Mouse (Mus musculus) small intestine, adult 2 months (tissue): ENCODE results near the gene Mfrp.

Source experiments
- CTCF ChIP-seq: fragments of 200-500 bp; IDR thresholded peaks from 2 replicates; pipeline ENCODE4 v1.5.1; 2012; ENCODE audit warnings: low read depth, mild to moderate bottlenecking, control low read depth, inconsistent platforms, low read length, moderate library complexity, mixed read lengths; ENCODE audit not compliant: insufficient replicate concordance, insufficient read length; ENCODE audit errors: extremely low read depth
- POLR2A ChIP-seq: fragments of 200-500 bp; IDR thresholded peaks from 2 replicates; pipeline ENCODE4 v1.6.1; 2012; ENCODE audit warnings: low read depth, mild to moderate bottlenecking, control low read depth, inconsistent platforms, low read length, moderate library complexity

DNA sequence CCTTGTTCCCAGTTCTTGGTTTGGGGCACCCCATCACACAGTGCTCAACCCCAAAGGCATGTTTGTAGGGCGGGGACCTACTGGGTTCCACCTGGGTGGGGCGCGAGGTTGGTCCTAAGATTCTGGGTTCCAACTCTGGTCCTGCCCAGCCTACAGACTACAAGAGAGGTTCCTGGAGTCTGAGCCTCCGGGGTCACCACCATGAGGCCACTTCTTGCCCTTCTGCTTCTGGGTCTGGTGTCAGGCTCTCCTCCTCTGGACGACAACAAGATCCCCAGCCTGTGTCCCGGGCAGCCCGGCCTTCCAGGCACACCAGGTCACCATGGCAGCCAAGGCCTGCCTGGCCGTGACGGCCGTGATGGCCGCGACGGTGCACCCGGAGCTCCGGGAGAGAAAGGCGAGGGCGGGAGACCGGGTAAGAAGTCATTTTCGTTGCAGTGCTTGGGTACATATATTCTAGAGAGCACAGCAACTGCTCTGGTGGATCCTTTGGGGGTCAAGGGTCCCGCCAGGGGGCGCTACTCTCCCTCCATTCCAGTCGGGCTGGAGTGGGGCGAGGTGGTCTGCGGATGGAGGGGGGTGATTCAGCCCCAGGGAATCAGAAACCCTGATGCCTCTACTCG, 6.1 kb downstream of the Mfrp start:
- TF ChIP-seq CTCF (peak; percentile 41; the same call in 1 of the 2 replicates), POLR2A (no peak)
